Mouse (Mus musculus) stomach, postnatal 0 days (tissue): ENCODE measurements around the gene Tmem151b.

Experiments used
- CTCF ChIP-seq: IDR thresholded peaks from 2 replicates; pipeline ENCODE4 v1.5.1; 2016; ENCODE audit warnings: antibody characterized with exemption, low read depth, mild to moderate bottlenecking, moderate library complexity
- EP300 ChIP-seq: optimal IDR thresholded peaks from 2 replicates; pipeline ENCODE3; 2016; ENCODE audit warnings: antibody characterized with exemption

- TF ChIP-seq CTCF (peak; percentile 63), EP300 (no peak)
Observed at GRCm38 (mm10) chr17:45586449-45586837, 37.0 kb upstream of the Tmem151b start.
